Mouse (Mus musculus) adrenal gland, adult (tissue): ENCODE results near the gene Kifap3.
"Not testable (repeated sequence)": the region's sequence is repeated elsewhere in the genome, so short reads cannot be mapped to it uniquely, and the experiment has no call there.

ENCODE experiments used
- DNase-seq, 2 experiments: peaks; one replicate each; pipeline ENCODE4 v3.0.0; 2022 to 2023; ENCODE audit warnings: low spot score in 1 of 2; ENCODE audit not compliant: inconsistent age in 2 of 2

The Kifap3 gene

GRCm38 (mm10) chr1:163779336-163780115, at the start of gene Kifap3:
Gene Kifap3, plus strand, starts transcription at chr1:163779583.
- peak; percentile 99 for DNase-seq

- DNase-seq, result not testable (repeated sequence)
These were observed 48.2 kb upstream of the Kifap3 start for GRCm38 (mm10) chr1:163731166-163731565.

GRCm38 (mm10) chr1:163736441-163737238, 42.7 kb upstream of the Kifap3 start:
- no peak for DNase-seq

- no peak for DNase-seq
These were observed 42.2 kb upstream of the Kifap3 start for GRCm38 (mm10) chr1:163737239-163737533.

GRCm38 (mm10) chr1:163751360-163751992, 27.9 kb upstream of the Kifap3 start:
- DNase-seq, result no peak

- no peak for DNase-seq
These were observed 21.7 kb upstream of the Kifap3 start for GRCm38 (mm10) chr1:163757462-163758207.

GRCm38 (mm10) chr1:163783577-163783976, 4.2 kb downstream of the Kifap3 start:
- not testable (repeated sequence) for DNase-seq

GRCm38 (mm10) chr1:163821365-163821764, 42.0 kb downstream of the Kifap3 start:
- DNase-seq, result no peak

- no peak for DNase-seq
These were observed 50.1 kb downstream of the Kifap3 start for GRCm38 (mm10) chr1:163829482-163829881.

- peak in 1 of 2 experiments; percentile 50 for DNase-seq
These were observed 54.7 kb downstream of the Kifap3 start for GRCm38 (mm10) chr1:163834066-163834465.

GRCm38 (mm10) chr1:163835062-163835461, 55.7 kb downstream of the Kifap3 start:
- no peak for DNase-seq

GRCm38 (mm10) chr1:163838482-163838881, 59.1 kb downstream of the Kifap3 start:
- DNase-seq, result not testable (repeated sequence)

GRCm38 (mm10) chr1:163840555-163840954, 61.2 kb downstream of the Kifap3 start:
- DNase-seq, result no peak

- no peak for DNase-seq
These were observed 62.9 kb downstream of the Kifap3 start for GRCm38 (mm10) chr1:163842238-163842637.

GRCm38 (mm10) chr1:163843899-163844298, 64.5 kb downstream of the Kifap3 start:
- no peak for DNase-seq

GRCm38 (mm10) chr1:163852884-163853560, 73.6 kb downstream of the Kifap3 start:
- DNase-seq, result no peak

GRCm38 (mm10) chr1:163858420-163858819, 79.0 kb downstream of the Kifap3 start:
- no peak for DNase-seq

GRCm38 (mm10) chr1:163861538-163861937, 82.2 kb downstream of the Kifap3 start:
- DNase-seq, result no peak

- DNase-seq, result no peak
These were observed 93.8 kb downstream of the Kifap3 start for GRCm38 (mm10) chr1:163873158-163873557.

GRCm38 (mm10) chr1:163889629-163890028, 110.2 kb downstream of the Kifap3 start:
- no peak for DNase-seq
